8 mouse cellular contexts compared by ENCODE assay signal in genomic region chr1:133131561-133131905, GRCm38 (mm10). TPM values are rescaled to one million over a fixed set of nuclear protein-coding genes. Genes with fewer than 3 reads are reported as not detected.
DNase-seq lines count a peak whose midpoint lies in the region; ATAC-seq and TF ChIP-seq lines count a peak whose summit lies in the region.

No protein-coding gene starts in this region.

- H3K27ac ChIP-seq in heart, postnatal 0 days (ENCODE audit: low read depth) = peak overlapping the region; percentile 94
- H3K27ac ChIP-seq in hindbrain, embryonic 15.5 days (replicated peaks) = peak overlapping the region; percentile 95
- peak overlapping the region; percentile 97 for H3K27ac ChIP-seq in midbrain, embryonic 12.5 days (replicated peaks)

- no peak for ATAC-seq in heart, postnatal 0 days (ENCODE audit: insufficient read depth, low read depth)
- peak; percentile 6 for ATAC-seq in activated CD4-positive, CD25-positive, alpha-beta regulatory T cell, adult 4 months
- no peak for ATAC-seq in hindbrain, embryonic 15.5 days (ENCODE audit: low FRiP score, low read depth)
- no peak for ATAC-seq in midbrain, embryonic 12.5 days (ENCODE audit: low FRiP score, low read depth)
- no peak for ATAC-seq in erythroid progenitor cell, adult 5-6 weeks (replicated peaks; ENCODE audit: low FRiP score, poor library complexity, severe bottlenecking)

- TF ChIP-seq EP300 in heart, postnatal 0 days (IDR thresholded peaks at IDR 0.05; ENCODE audit: low read depth) = no peak

- H3K9ac ChIP-seq in heart, postnatal 0 days (replicated peaks; ENCODE audit: low read depth, low read length) = peak overlapping the region; percentile 78
- H3K9ac ChIP-seq in hindbrain, embryonic 15.5 days = peak overlapping the region; percentile 87
- H3K9ac ChIP-seq in midbrain, embryonic 12.5 days (replicated peaks) = peak overlapping the region; percentile 98

- H3K9me3 ChIP-seq in heart, postnatal 0 days (replicated peaks; ENCODE audit: control insufficient read depth, low read length) = no peaks in the 10 kb centered on the region
- no peaks in the 10 kb centered on the region for H3K9me3 ChIP-seq in hindbrain, embryonic 15.5 days
- H3K9me3 ChIP-seq in midbrain, embryonic 12.5 days = no peaks in the 10 kb centered on the region

- 0% methylated on average over 35 of the region's 35 CpGs for WGBS in heart, postnatal 0 days
- WGBS in hindbrain, embryonic 15.5 days = 0% methylated on average over 30 of the region's 35 CpGs
- under 1% methylated on average over 35 of the region's 35 CpGs for WGBS in midbrain, embryonic 12.5 days

- peak overlapping the region; percentile 73 for H3K4me3 ChIP-seq in heart, postnatal 0 days (ENCODE audit: low read depth, low read length)
- peak overlapping the region; percentile 82 for H3K4me3 ChIP-seq in hindbrain, embryonic 15.5 days
- peak overlapping the region; percentile 87 for H3K4me3 ChIP-seq in midbrain, embryonic 12.5 days

- peak overlapping the region; percentile 92 for H3K4me2 ChIP-seq in heart, postnatal 0 days (ENCODE audit: low read depth, low read length)
- peak overlapping the region; percentile 79 for H3K4me2 ChIP-seq in hindbrain, embryonic 15.5 days
- H3K4me2 ChIP-seq in midbrain, embryonic 12.5 days (replicated peaks) = peak overlapping the region; percentile 100

- 0 out of 2 replicates have a peak, but pooled peaks cover 14% of the 10 kb centered on the region for H3K4me1 ChIP-seq in heart, postnatal 0 days (ENCODE audit: control insufficient read depth, insufficient read depth)
- peaks cover 53% of the 10 kb centered on the region for H3K4me1 ChIP-seq in hindbrain, embryonic 15.5 days (replicated peaks)
- peaks cover 54% of the 10 kb centered on the region for H3K4me1 ChIP-seq in midbrain, embryonic 12.5 days

- H3K27me3 ChIP-seq in heart, postnatal 0 days (ENCODE audit: control insufficient read depth, insufficient read depth, low read length) = no peaks in the 10 kb centered on the region
- no peaks in the 10 kb centered on the region for H3K27me3 ChIP-seq in hindbrain, embryonic 15.5 days
- no peaks in the 10 kb centered on the region for H3K27me3 ChIP-seq in midbrain, embryonic 12.5 days

- H3K36me3 ChIP-seq in heart, postnatal 0 days (replicated peaks; ENCODE audit: control insufficient read depth, insufficient read depth, low read length) = peaks cover 4% of the 10 kb centered on the region
- no peaks in the 10 kb centered on the region for H3K36me3 ChIP-seq in hindbrain, embryonic 15.5 days
- peaks cover 9% of the 10 kb centered on the region; the same call in 1 of the 2 replicates for H3K36me3 ChIP-seq in midbrain, embryonic 12.5 days

- intact Hi-C loops in heart, postnatal 10 days (cut with DNase I) = no loop called here

- DNase-seq in heart, postnatal 0 days (ENCODE audit: low spot score) = no peak
- no peak for DNase-seq in heart, postnatal 10 days
- no peak for DNase-seq in layer of hippocampus, postnatal 10 days (ENCODE audit: low spot score in 2 of 2)
- DNase-seq in ovary, postnatal 36 days (ENCODE audit: low spot score) = no peak

- no peak for TF ChIP-seq CTCF in heart, postnatal 0 days (IDR thresholded peaks at IDR 0.05; ENCODE audit: low read depth)

RNA-seq across cellular contexts. Expression of gene Ppp1r15b, which starts 0.6 kb away (rescaled TPM):
- total RNA-seq in heart, postnatal 0 days (2014; rRNA removed; ENCODE audit: low replicate concordance) = 24.4 and 34.8 TPM in 2 replicates
- polyA plus RNA-seq in heart, postnatal 0 days (2015; fragmentation: Nextera tagmentation; extraction: Ambion mirVana) = 10.5 and 12.2 TPM in 2 replicates
- total RNA-seq in heart, postnatal 10 days (2021) = 10 to 100 TPM; 38.2 to 42.1 TPM
- 10 to 100 TPM; 21.7 to 22.4 TPM for polyA plus RNA-seq in activated CD4-positive, CD25-positive, alpha-beta regulatory T cell, adult 4 months (2017; shearing (Covaris generic))
- polyA plus RNA-seq in hindbrain, embryonic 15.5 days (2015; fragmentation: Nextera tagmentation; extraction: Ambion mirVana) = 26.7 and 28.0 TPM in 2 replicates
- 52.7 and 57.9 TPM in 2 replicates for polyA plus RNA-seq in midbrain, embryonic 12.5 days (2016; fragmentation: Nextera tagmentation; extraction: Ambion mirVana)
- 10 to 100 TPM; 44.5 to 45.0 TPM for total RNA-seq in layer of hippocampus, postnatal 10 days (2021)
- 131 and 152 TPM in 2 replicates for total RNA-seq in erythroid progenitor cell, adult 5-6 weeks (2015; ENCODE audit: low replicate concordance)
- 227 and 245 TPM in 2 replicates for total RNA-seq in erythroid progenitor cell, adult 5-6 weeks (2017; ENCODE audit: low replicate concordance)

RNA-seq across cellular contexts. Expression of gene Plekha6, which starts 32.5 kb away (rescaled TPM):
- 19.2 and 36.1 TPM in 2 replicates for total RNA-seq in heart, postnatal 0 days (2014; rRNA removed; ENCODE audit: low replicate concordance)
- polyA plus RNA-seq in heart, postnatal 0 days (2015; fragmentation: Nextera tagmentation; extraction: Ambion mirVana) = 4.8 and 7.0 TPM in 2 replicates
- 10 to 100 TPM; 58.1 to 68.9 TPM for total RNA-seq in heart, postnatal 10 days (2021)
- polyA plus RNA-seq in activated CD4-positive, CD25-positive, alpha-beta regulatory T cell, adult 4 months (2017; shearing (Covaris generic)) = under 1 TPM in 1 of 2 experiments, not detected in 1; 0.06 TPM
- 17.2 and 19.9 TPM in 2 replicates for polyA plus RNA-seq in hindbrain, embryonic 15.5 days (2015; fragmentation: Nextera tagmentation; extraction: Ambion mirVana)
- 27.7 and 36.1 TPM in 2 replicates for polyA plus RNA-seq in midbrain, embryonic 12.5 days (2016; fragmentation: Nextera tagmentation; extraction: Ambion mirVana)
- 10 to 100 TPM; 54.8 to 65.7 TPM for total RNA-seq in layer of hippocampus, postnatal 10 days (2021)
- 0.36 TPM in 1 of 2 replicates, not detected in the other for total RNA-seq in erythroid progenitor cell, adult 5-6 weeks (2015; ENCODE audit: low replicate concordance)
- total RNA-seq in erythroid progenitor cell, adult 5-6 weeks (2017; ENCODE audit: low replicate concordance) = 0.51 TPM in 1 of 2 replicates, not detected in the other

Comparison
In these comparisons a context has a peak if more than half of its experiments do, and no peak if none do; other contexts are left out.
1. RNA of gene Plekha6, which starts 32.5 kb away (total RNA-seq): 58.1 to 68.9 TPM in heart, postnatal 10 days, 54.8 to 65.7 TPM in layer of hippocampus, postnatal 10 days and 19.2 to 36.1 TPM in heart, postnatal 0 days; 0.36 to 0.51 TPM in erythroid progenitor cell, adult 5-6 weeks; every median in the first group is over 10 times any median in the second.
2. Peak in every context shown above with its lines, with median percentiles within 50 percentile points of each other: H3K27ac ChIP-seq, H3K4me2 ChIP-seq, H3K4me3 ChIP-seq and H3K9ac ChIP-seq.